Mouse (Mus musculus): ENCODE measurements around the gene Hipk2. TPM values are rescaled to one million over a fixed set of nuclear protein-coding genes. Genes with fewer than 3 reads are reported as not detected.

Gene Hipk2
- 10 to 100 TPM; 52.4 to 60.9 TPM for total RNA-seq (2021)

GRCm38 (mm10) chr6:38876071-38876911, at the start of gene Hipk2:
Hipk2 (minus strand) TSS chr6:38876165.
- peak; percentile 79 to 81 for DNase-seq (ENCODE audit: low spot score in 2 of 2)
- intact Hi-C loops (cut with DNase I): loop anchor here (2.0 kb wide), 1 partner anchor 139 kb away; no protein-coding TSS in a partner anchor

GRCm38 (mm10) chr6:38925719-38926118, 49.8 kb upstream of the Hipk2 start:
- intact Hi-C loops (cut with DNase I): no loop called here
- DNase-seq (ENCODE audit: low spot score in 2 of 2): no peak

- intact Hi-C loops (cut with DNase I): no loop called here
- DNase-seq (ENCODE audit: low spot score in 2 of 2): no peak
Observed at GRCm38 (mm10) chr6:38923870-38924817, 48.2 kb upstream of the Hipk2 start.

GRCm38 (mm10) chr6:38923450-38923849, 47.5 kb upstream of the Hipk2 start:
- DNase-seq (ENCODE audit: low spot score in 2 of 2): no peak
- intact Hi-C loops (cut with DNase I): no loop called here

- DNase-seq (ENCODE audit: low spot score in 2 of 2): no peak
- intact Hi-C loops (cut with DNase I): no loop called here
Observed at GRCm38 (mm10) chr6:38922517-38922916, 46.6 kb upstream of the Hipk2 start.

- no peak for DNase-seq (ENCODE audit: low spot score in 2 of 2)
- intact Hi-C loops (cut with DNase I): no loop called here
Observed at GRCm38 (mm10) chr6:38921810-38922116, 45.8 kb upstream of the Hipk2 start.

- DNase-seq (ENCODE audit: low spot score in 2 of 2): no peak
- intact Hi-C loops (cut with DNase I): no loop called here
Observed at GRCm38 (mm10) chr6:38921095-38921809, 45.3 kb upstream of the Hipk2 start.

- DNase-seq (ENCODE audit: low spot score in 2 of 2): no peak
- intact Hi-C loops (cut with DNase I): no loop called here
Observed at GRCm38 (mm10) chr6:38920141-38920540, 44.2 kb upstream of the Hipk2 start.

GRCm38 (mm10) chr6:38919135-38919740, 43.3 kb upstream of the Hipk2 start:
- intact Hi-C loops (cut with DNase I): loop anchor here (10.0 kb wide), 1 partner anchor 264 kb away; no protein-coding TSS in a partner anchor
- DNase-seq (ENCODE audit: low spot score in 2 of 2): no peak

- intact Hi-C loops (cut with DNase I): loop anchor here (10.0 kb wide), 1 partner anchor 264 kb away; no protein-coding TSS in a partner anchor
- no peak for DNase-seq (ENCODE audit: low spot score in 2 of 2)
Observed at GRCm38 (mm10) chr6:38918728-38919127, 42.8 kb upstream of the Hipk2 start.

- no peak for DNase-seq (ENCODE audit: low spot score in 2 of 2)
- intact Hi-C loops (cut with DNase I): loop anchor here (10.0 kb wide), 1 partner anchor 263 kb away; no protein-coding TSS in a partner anchor
Observed at GRCm38 (mm10) chr6:38917415-38917814, 41.5 kb upstream of the Hipk2 start.

GRCm38 (mm10) chr6:38916571-38916970, 40.6 kb upstream of the Hipk2 start:
- intact Hi-C loops (cut with DNase I): loop anchor here (10.0 kb wide), 1 partner anchor 262 kb away; no protein-coding TSS in a partner anchor
- DNase-seq (ENCODE audit: low spot score in 2 of 2): no peak

- intact Hi-C loops (cut with DNase I): loop anchor here (10.0 kb wide), 1 partner anchor 261 kb away; no protein-coding TSS in a partner anchor
- DNase-seq (ENCODE audit: low spot score in 2 of 2): no peak
Observed at GRCm38 (mm10) chr6:38915776-38916175, 39.8 kb upstream of the Hipk2 start.

- intact Hi-C loops (cut with DNase I): loop anchor here (10.0 kb wide), 1 partner anchor 259 kb away; no protein-coding TSS in a partner anchor
- no peak for DNase-seq (ENCODE audit: low spot score in 2 of 2)
Observed at GRCm38 (mm10) chr6:38914181-38914580, 38.2 kb upstream of the Hipk2 start.

- DNase-seq (ENCODE audit: low spot score in 2 of 2): peak; percentile 33 to 35
- intact Hi-C loops (cut with DNase I): loop anchor here (10.0 kb wide), 1 partner anchor 259 kb away; no protein-coding TSS in a partner anchor
Observed at GRCm38 (mm10) chr6:38913386-38914042, 37.5 kb upstream of the Hipk2 start.

- DNase-seq (ENCODE audit: low spot score in 2 of 2): no peak
- intact Hi-C loops (cut with DNase I): loop anchor here (10.0 kb wide), 1 partner anchor 258 kb away; no protein-coding TSS in a partner anchor
Observed at GRCm38 (mm10) chr6:38912845-38913244, 36.9 kb upstream of the Hipk2 start.

- intact Hi-C loops (cut with DNase I): loop anchor here (10.0 kb wide), 1 partner anchor 257 kb away; no protein-coding TSS in a partner anchor
Observed at GRCm38 (mm10) chr6:38912121-38912660, 36.2 kb upstream of the Hipk2 start.

More at GRCm38 (mm10) chr6:38912121-38912660, 36.2 kb upstream of the Hipk2 start:
- no peak for DNase-seq (ENCODE audit: low spot score in 2 of 2)
